Mouse (Mus musculus): Measurements from ENCODE around the gene Tnip2.

GRCm38 (mm10) chr5:34520458-34521209 is 6.8 kb upstream of the Tnip2 start:
- no peak for TF ChIP-seq CTCF (IDR thresholded peaks at IDR 0.05; ENCODE audit: borderline replicate concordance, control insufficient read depth, extremely low read depth, insufficient read depth, low read length, poor library complexity)
- TF ChIP-seq POLR2A (IDR thresholded peaks at IDR 0.05; ENCODE audit: control insufficient read depth, extremely low read depth, insufficient read depth, low read length, poor library complexity): no peak
